Mouse (Mus musculus) MEL (cell line): ENCODE results near the gene Myh9. TPM values are rescaled to one million over a fixed set of nuclear protein-coding genes. Genes with fewer than 3 reads are reported as not detected.

Experiments used
- DNase-seq: peaks from one replicate; pipeline ENCODE4 v3.0.0; 2011; ENCODE audit warnings: low read depth, low spot score
- H3K27ac ChIP-seq: 2 replicates; pipeline ENCODE4 v1.5.1; 2012; ENCODE audit warnings: low read depth, mild to moderate bottlenecking, control low read depth, low read length, moderate library complexity; ENCODE audit not compliant: control insufficient read depth
- H3K27me3 ChIP-seq, 2 experiments: fragments of 150-350 bp in 1 of 2; sonication (generic) in 1 of 2; 2 replicates each; pipeline ENCODE4 v1.6.1; 2012; ENCODE audit warnings: low read length in 2 of 2, mild to moderate bottlenecking in 2 of 2, improper control_type of control experiment in 1 of 2, moderate library complexity in 1 of 2; ENCODE audit not compliant: insufficient read depth in 2 of 2, control insufficient read depth in 1 of 2
- H3K36me3 ChIP-seq, 2 experiments: 2 replicates each; pipeline ENCODE4 v1.6.1; 2012 to 2014; ENCODE audit warnings: low read length in 2 of 2, improper control_type of control experiment in 1 of 2, inconsistent platforms in 1 of 2, mild to moderate bottlenecking in 1 of 2; ENCODE audit not compliant: insufficient read depth in 2 of 2, control insufficient read depth in 1 of 2
- H3K4me1 ChIP-seq, 2 experiments: fragments of 150-350 bp in 1 of 2; sonication (generic) in 1 of 2; 2 replicates each; pipeline ENCODE4 v1.6.1; 2012; ENCODE audit warnings: low read length in 2 of 2, improper control_type of control experiment in 1 of 2, mild to moderate bottlenecking in 1 of 2; ENCODE audit not compliant: insufficient read depth in 2 of 2, control insufficient read depth in 1 of 2
- H3K4me3 ChIP-seq, 2 experiments: fragments of 150-350 bp in 1 of 2; sonication (generic) in 1 of 2; 2 replicates each; pipeline ENCODE4 v1.5.1; 2012; ENCODE audit warnings: low read depth in 2 of 2, low read length in 2 of 2, mild to moderate bottlenecking in 2 of 2, moderate library complexity in 2 of 2, control low read depth in 1 of 2, improper control_type of control experiment in 1 of 2; ENCODE audit not compliant: control insufficient read depth in 1 of 2, insufficient read depth in 1 of 2
- H3K79me2 ChIP-seq: 2 replicates; pipeline ENCODE4 v1.6.1; 2012; ENCODE audit warnings: mild to moderate bottlenecking, low read length, moderate library complexity; ENCODE audit not compliant: control insufficient read depth, poor library complexity, insufficient read depth
- H3K9ac ChIP-seq: 2 replicates; pipeline ENCODE4 v1.6.1; 2012; ENCODE audit warnings: low read depth, mild to moderate bottlenecking, control low read depth, low read length, moderate library complexity; ENCODE audit not compliant: control insufficient read depth, poor library complexity, severe bottlenecking
- H3K9me3 ChIP-seq: fragments of 150-350 bp; sonication (generic); replicated peaks from 2 replicates; pipeline ENCODE4 v1.6.1; 2012; ENCODE audit warnings: mild to moderate bottlenecking, low read length, improper control_type of control experiment, moderate library complexity; ENCODE audit not compliant: insufficient read depth
- CHD2 ChIP-seq: IDR thresholded peaks from 2 replicates; pipeline ENCODE4 v1.6.1; 2011; ENCODE audit warnings: low read length, improper control_type of control experiment
- CTCF ChIP-seq, 3 experiments: IDR thresholded peaks in 2 of 3; conservative IDR thresholded peaks in 1 of 3; 2 replicates each; pipeline ENCODE4 v1.5.1; 2011 to 2012; ENCODE audit warnings: low read length in 3 of 3, low read depth in 2 of 3, mild to moderate bottlenecking in 2 of 3, improper control_type of control experiment in 1 of 3, inconsistent platforms in 1 of 3, mixed read lengths in 1 of 3, moderate library complexity in 1 of 3; ENCODE audit not compliant: control insufficient read depth in 1 of 3, insufficient read depth in 1 of 3, poor library complexity in 1 of 3, severe bottlenecking in 1 of 3
- E2F4 ChIP-seq: IDR thresholded peaks from 2 replicates; pipeline ENCODE4 v1.6.1; 2011; ENCODE audit warnings: low read depth, low read length, improper control_type of control experiment, borderline replicate concordance
- ETS1 ChIP-seq: IDR thresholded peaks from 2 replicates; pipeline ENCODE4 v1.6.1; 2012; ENCODE audit warnings: low read depth, mild to moderate bottlenecking, inconsistent platforms, low read length, improper control_type of control experiment, moderate library complexity
- GABPA ChIP-seq: IDR thresholded peaks from 2 replicates; pipeline ENCODE4 v1.6.1; 2012; ENCODE audit warnings: low read depth, mild to moderate bottlenecking, inconsistent platforms, low read length, improper control_type of control experiment, moderate library complexity
- GATA1 ChIP-seq: IDR thresholded peaks from 2 replicates; pipeline ENCODE4 v1.6.1; 2011; ENCODE audit warnings: low read depth, low read length, improper control_type of control experiment
- KAT2A ChIP-seq: conservative IDR thresholded peaks from 2 replicates; pipeline ENCODE4 v1.6.1; 2012; ENCODE audit warnings: low read depth, low read length, improper control_type of control experiment, inconsistent platforms
- MAFK ChIP-seq: IDR thresholded peaks from 2 replicates; pipeline ENCODE4 v1.6.1; 2011; ENCODE audit warnings: low read depth, mild to moderate bottlenecking, low read length, improper control_type of control experiment, borderline replicate concordance
- MAZ ChIP-seq: IDR thresholded peaks from 2 replicates; pipeline ENCODE4 v1.6.1; 2012; ENCODE audit warnings: low read depth, mild to moderate bottlenecking, inconsistent platforms, low read length, improper control_type of control experiment
- MYB ChIP-seq: IDR thresholded peaks from 2 replicates; pipeline ENCODE4 v1.6.1; 2011; ENCODE audit warnings: mild to moderate bottlenecking, low read depth, low read length, improper control_type of control experiment
- NRF1 ChIP-seq: IDR thresholded peaks from 2 replicates; pipeline ENCODE4 v1.6.1; 2014; ENCODE audit warnings: low read depth, mild to moderate bottlenecking, inconsistent platforms, low read length, improper control_type of control experiment, moderate library complexity; ENCODE audit not compliant: poor library complexity, insufficient read depth, severe bottlenecking
- POLR2AphosphoS5 ChIP-seq: IDR thresholded peaks from 2 replicates; pipeline ENCODE4 v1.6.1; 2012; ENCODE audit warnings: low read depth, borderline replicate concordance, mild to moderate bottlenecking, inconsistent platforms, low read length, moderate library complexity, mixed read lengths
- SIN3A ChIP-seq: IDR thresholded peaks from 2 replicates; pipeline ENCODE4 v1.6.1; 2012; ENCODE audit warnings: low read length, improper control_type of control experiment, inconsistent platforms
- SMC3 ChIP-seq: IDR thresholded peaks from 2 replicates; pipeline ENCODE4 v1.6.1; 2011; ENCODE audit warnings: low read depth, low read length, improper control_type of control experiment
- TBP ChIP-seq: IDR thresholded peaks from 2 replicates; pipeline ENCODE4 v1.8.0; 2011; ENCODE audit warnings: low read depth, low read length, improper control_type of control experiment
- UBTF ChIP-seq: IDR thresholded peaks from 2 replicates; pipeline ENCODE4 v1.6.1; 2012; ENCODE audit warnings: low read depth, mild to moderate bottlenecking, inconsistent platforms, low read length, improper control_type of control experiment, moderate library complexity, borderline replicate concordance; ENCODE audit not compliant: insufficient read depth
- USF1 ChIP-seq: IDR thresholded peaks from 2 replicates; pipeline ENCODE4 v1.6.1; 2014; ENCODE audit warnings: low read depth, mild to moderate bottlenecking, inconsistent platforms, low read length, improper control_type of control experiment, moderate library complexity
- USF2 ChIP-seq, 2 experiments: IDR thresholded peaks; 2 replicates each; pipeline ENCODE4 v1.6.1; 2011 to 2012; ENCODE audit warnings: improper control_type of control experiment in 2 of 2, low read length in 2 of 2, borderline replicate concordance in 1 of 2, inconsistent platforms in 1 of 2, low read depth in 1 of 2, mild to moderate bottlenecking in 1 of 2; ENCODE audit not compliant: insufficient read depth in 1 of 2
- ZC3H11A ChIP-seq: IDR thresholded peaks from 2 replicates; pipeline ENCODE4 v1.6.1; 2012; ENCODE audit warnings: low read depth, mild to moderate bottlenecking, inconsistent platforms, low read length, improper control_type of control experiment
- ZKSCAN1 ChIP-seq: IDR thresholded peaks from 2 replicates; pipeline ENCODE4 v1.6.1; 2012; ENCODE audit warnings: low read depth, mild to moderate bottlenecking, inconsistent platforms, low read length, improper control_type of control experiment, moderate library complexity
- ZNF384 ChIP-seq: IDR thresholded peaks from 2 replicates; pipeline ENCODE4 v1.6.1; 2012; ENCODE audit warnings: low read depth, mild to moderate bottlenecking, inconsistent platforms, low read length, improper control_type of control experiment
- polyA plus RNA-seq, 2 experiments: library from polyadenylated mRNA; stranded (reverse) in 1 of 2; unstranded in 1 of 2; fragments of >175 nt in 1 of 2; fragments of >200 nt in 1 of 2; gene quantifications; 2 replicates each; pipeline versions ENCODE4 v1.2.1 to v1.2.4; 2012; ENCODE audit warnings: low replicate concordance in 2 of 2, low read depth in 1 of 2; ENCODE audit not compliant: insufficient read length in 2 of 2, insufficient read depth in 1 of 2, missing spikeins in 1 of 2
- total RNA-seq: library from RNA; depleted of rRNA; stranded (reverse); fragments of 300-350 nt; gene quantifications from 2 replicates; pipeline ENCODE4 v1.2.3, GENCODE M21; 2012

Myh9 gene
- total and polyA plus RNA-seq, 3 experiments: 59.3 to 176 (median 158) TPM

- Histone ChIP-seq H3K9ac (no peak overlapping the region), H3K9me3 (no peaks in the 10 kb centered on the region), H3K27ac (no peak overlapping the region), H3K4me3 (no peak overlapping the region), H3K27me3 (no peaks in the 10 kb centered on the region), H3K79me2 (no peaks in the 10 kb centered on the region), H3K4me1 (no peaks in the 10 kb centered on the region), H3K36me3 (peaks cover 0 to 7% of the 10 kb centered on the region in 2 experiments; a peak in 2 of 4 replicates)
- TF ChIP-seq NRF1 (no peak), USF1 (no peak), E2F4 (no peak), ZNF384 (no peak), CHD2 (no peak), ZC3H11A (no peak), MAZ (no peak), UBTF (no peak), SMC3 (no peak), CTCF (IDR thresholded peaks at IDR 0.05 in 2 of 3, conservative IDR thresholded peaks at IDR 0.05 in 1 of 3; ENCODE audit: control insufficient read depth in 1 of 3, insufficient read depth in 1 of 3, low read depth in 2 of 3, low read length in 3 of 3, poor library complexity in 1 of 3, severe bottlenecking in 1 of 3) (no peak)
- DNase-seq: no peak
Observed at GRCm38 (mm10) chr15:77788356-77788755, 53.6 kb downstream of the Myh9 start.

GRCm38 (mm10) chr15:77785807-77786206, 56.2 kb downstream of the Myh9 start:
- peaks cover 0 to 7% of the 10 kb centered on the region in 2 experiments; a peak in 2 of 4 replicates for H3K36me3 ChIP-seq
- no peaks in the 10 kb centered on the region for H3K27me3 ChIP-seq
- no peak overlapping the region for H3K27ac ChIP-seq
- H3K9me3 ChIP-seq: no peaks in the 10 kb centered on the region
- no peaks in the 10 kb centered on the region for H3K4me1 ChIP-seq
- no peak overlapping the region for H3K9ac ChIP-seq
- DNase-seq: no peak
- no peak overlapping the region for H3K4me3 ChIP-seq
- TF ChIP-seq MYB (no peak), TBP (no peak), ZKSCAN1 (no peak), USF2 (IDR thresholded peaks at IDR 0.05; ENCODE audit: borderline replicate concordance in 1 of 2, insufficient read depth in 1 of 2, low read depth in 1 of 2, low read length in 2 of 2) (no peak), MAFK (no peak), KAT2A (no peak), GATA1 (no peak), SIN3A (no peak), NRF1 (no peak), POLR2AphosphoS5 (no peak), GABPA (no peak), ETS1 (no peak)
- H3K79me2 ChIP-seq: no peaks in the 10 kb centered on the region
